Mouse (Mus musculus) duodenum, adult 2 months (tissue): ENCODE data around the gene Hist1h4m. TPM values are rescaled to one million over a fixed set of nuclear protein-coding genes. Genes with fewer than 3 reads are reported as not detected.

Experiments
- polyA plus RNA-seq: library from polyadenylated mRNA; depleted of rRNA; stranded (reverse); fragments of >200 nt; gene quantifications from 2 replicates; pipeline ENCODE4 v1.2.3, GENCODE M21; 2012; ENCODE audit warnings: low replicate concordance; rRNA removed

Gene Hist1h4m
- polyA plus RNA-seq, result 1.3 and 6.9 TPM in 2 replicates

GRCm38 (mm10) chr13:21811539-21811938 lies at the start of gene Hist1h4m:
Gene Hist1h4m, plus strand, starts transcription at chr13:21811746.

GRCm38 (mm10) chr13:21779767-21780731 lies 31.5 kb upstream of the Hist1h4m start, which contains the start of gene Hist1h1b:
Gene Hist1h1b, minus strand, starts transcription at chr13:21780625.

GRCm38 (mm10) chr13:21783255-21783617 lies 28.3 kb upstream of the Hist1h4m start, which contains the start of gene Hist1h3i:
Gene Hist1h3i, minus strand, starts transcription at chr13:21783370.

GRCm38 (mm10) chr13:21786899-21787629 lies 24.5 kb upstream of the Hist1h4m start, which contains the start of the genes Hist1h2an and Hist1h2bp:
Gene Hist1h2an, minus strand, starts transcription at chr13:21787218.
Gene Hist1h2bp, plus strand, starts transcription at chr13:21787461.

DNA sequence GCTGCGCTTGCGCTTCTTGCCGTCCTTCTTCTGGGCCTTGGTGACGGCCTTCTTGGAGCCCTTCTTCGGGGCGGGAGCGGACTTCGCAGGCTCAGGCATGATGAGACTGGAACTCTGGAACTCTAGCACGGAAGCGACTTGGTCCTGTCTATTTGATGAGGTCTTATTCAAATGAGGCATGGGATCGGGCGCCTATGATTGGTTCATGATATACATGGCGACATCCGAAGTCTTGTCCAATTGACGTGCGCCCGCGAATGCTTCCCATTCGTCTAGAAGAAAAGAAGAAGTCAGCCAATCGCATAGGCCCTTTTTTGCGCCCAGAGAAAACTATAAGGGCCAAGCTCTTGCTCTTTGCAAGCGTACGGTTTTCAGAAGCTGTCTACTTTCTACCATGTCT lies 1.5 kb upstream of the Hist1h4m start, which contains the start of the genes Hist1h2bq and Hist1h2ao:
Hist1h2bq (minus strand) TSS at position 125 of the 400 bp plus-strand sequence.
Hist1h2ao (plus strand) TSS at position 393 of the 400 bp plus-strand sequence.

DNA sequence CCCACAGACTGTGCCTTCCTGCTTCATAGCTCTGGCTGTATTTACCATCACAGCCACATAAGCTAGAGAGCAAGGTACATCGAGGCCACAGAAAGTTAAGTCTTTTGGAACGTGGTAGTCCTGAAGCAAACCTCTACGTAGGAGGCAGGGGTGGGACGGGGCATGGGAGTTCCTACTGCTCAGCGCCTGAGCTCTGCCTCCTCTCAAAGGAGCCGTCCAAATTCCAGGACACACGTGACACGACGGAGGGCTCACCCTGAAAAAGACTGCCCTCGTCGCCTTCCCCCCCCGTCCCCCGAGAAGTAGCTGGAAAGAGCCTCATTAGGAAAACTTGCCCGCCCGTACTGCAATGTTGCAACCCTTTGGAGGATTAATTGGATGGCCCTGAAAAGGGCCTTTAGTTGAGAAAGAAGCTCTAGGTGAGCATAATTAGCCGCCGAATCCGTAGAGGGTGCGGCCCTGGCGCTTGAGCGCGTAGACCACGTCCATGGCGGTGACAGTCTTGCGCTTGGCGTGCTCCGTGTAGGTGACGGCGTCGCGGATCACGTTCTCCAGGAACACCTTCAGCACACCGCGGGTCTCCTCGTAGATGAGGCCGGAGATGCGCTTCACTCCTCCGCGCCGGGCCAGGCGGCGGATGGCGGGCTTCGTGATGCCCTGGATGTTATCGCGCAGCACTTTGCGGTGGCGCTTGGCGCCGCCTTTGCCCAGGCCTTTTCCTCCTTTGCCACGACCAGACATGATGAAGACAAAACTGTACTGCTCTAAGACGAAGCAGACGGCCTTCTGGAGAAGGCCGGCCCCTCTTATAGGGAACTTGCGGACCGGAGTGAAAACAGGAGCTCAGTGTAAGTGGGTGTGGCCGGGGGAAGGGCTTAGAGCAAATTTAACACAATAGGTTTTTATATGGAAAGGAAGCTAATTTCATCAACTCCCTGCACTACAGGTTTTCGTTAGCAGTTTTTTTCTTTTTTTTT lies 20.2 kb downstream of the Hist1h4m start, which contains the start of gene Hist1h4n:
Hist1h4n (minus strand) TSS at position 779 of the 977 bp plus-strand sequence.

DNA sequence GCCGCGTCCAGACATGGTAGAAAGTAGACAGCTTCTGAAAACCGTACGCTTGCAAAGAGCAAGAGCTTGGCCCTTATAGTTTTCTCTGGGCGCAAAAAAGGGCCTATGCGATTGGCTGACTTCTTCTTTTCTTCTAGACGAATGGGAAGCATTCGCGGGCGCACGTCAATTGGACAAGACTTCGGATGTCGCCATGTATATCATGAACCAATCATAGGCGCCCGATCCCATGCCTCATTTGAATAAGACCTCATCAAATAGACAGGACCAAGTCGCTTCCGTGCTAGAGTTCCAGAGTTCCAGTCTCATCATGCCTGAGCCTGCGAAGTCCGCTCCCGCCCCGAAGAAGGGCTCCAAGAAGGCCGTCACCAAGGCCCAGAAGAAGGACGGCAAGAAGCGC lies 21.9 kb downstream of the Hist1h4m start, which contains the start of the genes Hist1h2ap and Hist1h2br:
Hist1h2ap (minus strand) TSS at position 47 of the 400 bp plus-strand sequence.
Hist1h2br (plus strand) TSS at position 283 of the 400 bp plus-strand sequence.

Other genes with a start within 250 kb of the Hist1h4m start
- gene Olfr1364, start 230.0 kb upstream of the Hist1h4m start, polyA plus RNA-seq, result not detected in 2 replicates
- gene Olfr1362, start 197.7 kb upstream of the Hist1h4m start, polyA plus RNA-seq, result not detected in 2 replicates
- gene Olfr11, start 169.2 kb upstream of the Hist1h4m start, polyA plus RNA-seq, result not detected in 2 replicates
- not detected in 2 replicates for gene Olfr1361, start 148.4 kb upstream of the Hist1h4m start, polyA plus RNA-seq
- gene Olfr1360, start 134.3 kb upstream of the Hist1h4m start, polyA plus RNA-seq, result not detected in 2 replicates
- gene Olfr1359, start 113.6 kb upstream of the Hist1h4m start, polyA plus RNA-seq, result not detected in 2 replicates
- 7.5 and 8.8 TPM in 2 replicates for gene Hist1h2bl, start 95.6 kb upstream of the Hist1h4m start, polyA plus RNA-seq
- gene Hist1h2ai, start 95.3 kb upstream of the Hist1h4m start, polyA plus RNA-seq, result 13.1 and 96.4 TPM in 2 replicates
- gene Hist1h3h, start 94.1 kb upstream of the Hist1h4m start, polyA plus RNA-seq, result 70.2 and 104 TPM in 2 replicates
- gene Hist1h2bm, start 89.7 kb upstream of the Hist1h4m start, polyA plus RNA-seq, result 3.8 and 7.0 TPM in 2 replicates
- gene Hist1h4j, start 76.7 kb upstream of the Hist1h4m start, polyA plus RNA-seq, result 3.1 and 3.3 TPM in 2 replicates
- 26.4 and 32.3 TPM in 2 replicates for gene Hist1h4k, start 61.2 kb upstream of the Hist1h4m start, polyA plus RNA-seq
- 28.1 and 60.3 TPM in 2 replicates for gene Hist1h2ak, start 57.9 kb upstream of the Hist1h4m start, polyA plus RNA-seq
- 10.3 and 18.9 TPM in 2 replicates for gene Hist1h2bn, start 57.6 kb upstream of the Hist1h4m start, polyA plus RNA-seq
- 1.6 and 2.1 TPM in 2 replicates for gene Hist1h1b, start 31.1 kb upstream of the Hist1h4m start, polyA plus RNA-seq
- 76.2 and 99.7 TPM in 2 replicates for gene Hist1h3i, start 28.4 kb upstream of the Hist1h4m start, polyA plus RNA-seq
- 8.4 and 153 TPM in 2 replicates for gene Hist1h2an, start 24.5 kb upstream of the Hist1h4m start, polyA plus RNA-seq
- 2.6 and 4.6 TPM in 2 replicates for gene Hist1h2bp, start 24.3 kb upstream of the Hist1h4m start, polyA plus RNA-seq
- gene Hist1h2bq, start 1.5 kb upstream of the Hist1h4m start, polyA plus RNA-seq, result 23.5 and 27.4 TPM in 2 replicates
- gene Hist1h2ao, start 1.3 kb upstream of the Hist1h4m start, polyA plus RNA-seq, result not detected in 2 replicates
- gene Hist1h4n, start 20.4 kb downstream of the Hist1h4m start, polyA plus RNA-seq, result 20.7 and 25.5 TPM in 2 replicates
- 223 and 1,937 TPM in 2 replicates for gene Hist1h2ap, start 21.8 kb downstream of the Hist1h4m start, polyA plus RNA-seq
- gene Hist1h2br, start 22.0 kb downstream of the Hist1h4m start, polyA plus RNA-seq, result 22.5 and 29.8 TPM in 2 replicates
- 0.14 and 0.51 TPM in 2 replicates for gene Zfp184, start 133.3 kb downstream of the Hist1h4m start, polyA plus RNA-seq
- gene Pom121l2, start 169.4 kb downstream of the Hist1h4m start, polyA plus RNA-seq, result not detected in 2 replicates
- 1.4 and 2.5 TPM in 2 replicates for gene Prss16, start 198.0 kb downstream of the Hist1h4m start, polyA plus RNA-seq
- gene Hist1h2ah, start 223.8 kb downstream of the Hist1h4m start, polyA plus RNA-seq, result 34.5 and 86.3 TPM in 2 replicates
- gene Hist1h2bk, start 224.1 kb downstream of the Hist1h4m start, polyA plus RNA-seq, result 17.4 and 23.1 TPM in 2 replicates
- gene Hist1h4i, start 229.6 kb downstream of the Hist1h4m start, polyA plus RNA-seq, result 4.0 and 9.6 TPM in 2 replicates
- 6.2 and 30.8 TPM in 2 replicates for gene Hist1h2ag, start 231.2 kb downstream of the Hist1h4m start, polyA plus RNA-seq
- gene Hist1h2bj, start 231.5 kb downstream of the Hist1h4m start, polyA plus RNA-seq, result 19.4 and 20.7 TPM in 2 replicates